Mouse (Mus musculus): Measurements from ENCODE around the gene Camk1d. TPM values are rescaled to one million over a fixed set of nuclear protein-coding genes. Genes with fewer than 3 reads are reported as not detected.

Gene Camk1d
- polyA plus RNA-seq, 1 experiment from 2014 or later: 3.3 TPM

DNA sequence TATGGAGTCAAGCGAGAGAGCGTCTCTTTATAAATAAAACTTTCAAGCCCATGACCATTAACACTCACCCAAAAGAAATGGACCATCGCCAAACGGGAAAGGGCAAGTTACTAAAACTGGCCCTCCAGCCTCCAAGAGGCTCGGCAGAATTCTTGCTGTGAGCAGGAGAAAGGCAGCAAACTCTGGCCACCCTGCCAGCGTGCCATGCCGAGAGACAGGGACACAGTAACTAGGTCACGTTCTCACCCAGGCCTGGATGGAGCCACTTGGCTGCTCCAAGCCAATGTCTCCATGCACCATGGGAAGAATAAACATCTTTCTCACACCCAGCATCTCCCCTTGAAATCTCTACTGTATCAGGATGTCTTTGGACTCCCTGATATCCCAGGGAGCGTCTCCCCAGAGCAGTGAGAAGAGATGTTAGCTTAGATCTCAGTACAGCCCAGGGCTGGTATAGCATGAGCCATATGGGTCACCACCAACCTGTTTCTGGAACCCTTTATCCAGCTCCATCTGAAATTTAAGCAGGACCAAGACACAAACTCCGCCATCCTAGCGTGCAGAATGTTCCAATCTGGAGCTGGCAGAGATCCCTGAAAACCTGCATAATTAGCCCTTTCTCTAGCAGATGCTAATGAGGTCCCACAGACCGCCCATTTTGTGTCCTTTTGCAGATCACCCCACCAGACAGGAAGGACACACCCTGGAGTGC lies 38.7 kb downstream of the Camk1d start:
- no peak for ATAC-seq (ENCODE audit: low FRiP score)
- WGBS: 78% methylated on average over 12 of the region's 12 CpGs
- Histone ChIP-seq H3K9me3 (replicated peaks) (no peaks in the 10 kb centered on the region), H3K36me3 (no peaks in the 10 kb centered on the region), H3K9ac (no peak overlapping the region), H3K27ac (no peak overlapping the region), H3K4me3 (no peak overlapping the region), H3K27me3 (no peaks in the 10 kb centered on the region), H3K4me1 (peaks cover 10% of the 10 kb centered on the region), H3K4me2 (replicated peaks) (no peak overlapping the region)

GRCm38 (mm10) chr2:5674512-5674911 lies 39.8 kb downstream of the Camk1d start:
- Histone ChIP-seq H3K9me3 (replicated peaks) (no peaks in the 10 kb centered on the region), H3K36me3 (no peaks in the 10 kb centered on the region), H3K4me1 (peaks cover 10% of the 10 kb centered on the region), H3K27me3 (no peaks in the 10 kb centered on the region), H3K4me2 (replicated peaks) (no peak overlapping the region), H3K27ac (no peak overlapping the region), H3K4me3 (no peak overlapping the region), H3K9ac (no peak overlapping the region)
- WGBS: 92% methylated on average over 9 of the region's 9 CpGs
- no peak for ATAC-seq (ENCODE audit: low FRiP score)

DNA sequence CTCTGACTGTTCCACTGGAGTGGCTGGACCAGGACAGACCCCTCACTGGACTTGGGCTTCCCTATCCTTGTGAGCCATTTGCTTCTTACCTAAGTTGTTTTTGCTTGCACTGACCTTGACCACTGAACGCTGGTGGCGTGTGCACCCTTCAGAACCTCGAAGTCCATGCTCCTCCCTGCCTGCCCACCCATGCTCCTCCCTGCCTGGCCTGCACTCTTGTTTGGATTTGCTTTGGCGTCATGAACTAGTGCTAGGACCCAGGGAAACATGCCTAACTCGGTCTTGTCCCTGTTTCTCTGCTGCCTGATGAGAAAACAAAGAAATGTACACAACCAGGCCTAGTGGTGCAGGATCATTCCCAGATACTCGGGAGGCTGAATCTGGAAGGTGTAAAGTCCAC lies 40.5 kb downstream of the Camk1d start:
- Histone ChIP-seq H3K4me3 (no peak overlapping the region), H3K9me3 (replicated peaks) (no peaks in the 10 kb centered on the region), H3K36me3 (no peaks in the 10 kb centered on the region), H3K4me1 (peaks cover 10% of the 10 kb centered on the region), H3K27me3 (no peaks in the 10 kb centered on the region), H3K4me2 (replicated peaks) (no peak overlapping the region), H3K27ac (no peak overlapping the region), H3K9ac (no peak overlapping the region)
- 88% methylated on average over 6 of the region's 6 CpGs for WGBS
- ATAC-seq (ENCODE audit: low FRiP score): no peak

- Histone ChIP-seq H3K4me2 (replicated peaks) (no peak overlapping the region), H3K9ac (no peak overlapping the region), H3K36me3 (no peaks in the 10 kb centered on the region), H3K27ac (no peak overlapping the region), H3K4me1 (peaks cover 10% of the 10 kb centered on the region), H3K9me3 (replicated peaks) (no peaks in the 10 kb centered on the region), H3K4me3 (no peak overlapping the region), H3K27me3 (no peaks in the 10 kb centered on the region)
- 71% methylated on average over 7 of the region's 7 CpGs for WGBS
- ATAC-seq (ENCODE audit: low FRiP score): no peak
Measured at GRCm38 (mm10) chr2:5672906-5673589, 41.3 kb downstream of the Camk1d start.

- H3K27ac ChIP-seq: no peak overlapping the region
- no peak overlapping the region for H3K4me3 ChIP-seq
- no peaks in the 10 kb centered on the region for H3K36me3 ChIP-seq
- no peaks in the 10 kb centered on the region for H3K4me1 ChIP-seq
- 92% methylated on average over 10 of the region's 10 CpGs for WGBS
- no peak overlapping the region for H3K9ac ChIP-seq
- no peaks in the 10 kb centered on the region for H3K27me3 ChIP-seq
- no peak overlapping the region for H3K4me2 ChIP-seq (replicated peaks)
- ATAC-seq (ENCODE audit: low FRiP score): no peak
- H3K9me3 ChIP-seq (replicated peaks): no peaks in the 10 kb centered on the region
Measured at GRCm38 (mm10) chr2:5670146-5670545, 44.2 kb downstream of the Camk1d start.

- WGBS: 90% methylated on average over 15 of the region's 15 CpGs
- no peak for ATAC-seq (ENCODE audit: low FRiP score)
- H3K4me3 ChIP-seq: no peak overlapping the region
- H3K4me1 ChIP-seq: no peaks in the 10 kb centered on the region
- no peak overlapping the region for H3K4me2 ChIP-seq (replicated peaks)
- H3K9me3 ChIP-seq (replicated peaks): no peaks in the 10 kb centered on the region
- H3K27ac ChIP-seq: no peak overlapping the region
- H3K9ac ChIP-seq: no peak overlapping the region
- H3K36me3 ChIP-seq: no peaks in the 10 kb centered on the region
- no peaks in the 10 kb centered on the region for H3K27me3 ChIP-seq
Measured at GRCm38 (mm10) chr2:5669498-5670040, 44.7 kb downstream of the Camk1d start.

DNA sequence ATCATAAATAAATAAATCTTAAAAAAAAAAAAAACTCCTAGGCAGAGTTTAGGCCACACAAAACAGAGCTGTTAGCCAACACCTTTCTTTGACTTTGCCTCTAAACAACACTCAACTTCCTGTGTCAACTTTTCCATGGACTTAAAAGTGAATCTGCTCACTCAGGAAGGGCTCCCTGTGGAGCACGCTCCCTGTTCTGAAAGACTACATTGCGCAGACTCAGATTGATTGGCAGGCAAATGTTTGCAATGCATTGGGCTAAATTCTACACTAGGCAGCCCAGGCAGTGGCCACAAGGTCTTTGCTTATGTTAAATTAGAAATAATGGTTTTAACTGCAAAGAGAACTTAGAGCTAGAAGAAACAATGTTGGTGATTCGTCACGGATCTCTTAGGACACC lies 45.4 kb downstream of the Camk1d start:
- H3K9ac ChIP-seq: no peak overlapping the region
- H3K4me2 ChIP-seq (replicated peaks): no peak overlapping the region
- 84% methylated on average over 4 of the region's 4 CpGs for whole genome bisulfite sequencing
- H3K4me3 ChIP-seq: no peak overlapping the region
- no peaks in the 10 kb centered on the region for H3K27me3 ChIP-seq
- H3K27ac ChIP-seq: no peak overlapping the region
- ATAC-seq (ENCODE audit: low FRiP score): no peak
- no peaks in the 10 kb centered on the region for H3K36me3 ChIP-seq
- H3K4me1 ChIP-seq: no peaks in the 10 kb centered on the region
- H3K9me3 ChIP-seq (replicated peaks): no peaks in the 10 kb centered on the region

- Histone ChIP-seq H3K27me3 (no peaks in the 10 kb centered on the region), H3K27ac (no peak overlapping the region), H3K4me2 (replicated peaks) (no peak overlapping the region), H3K36me3 (no peaks in the 10 kb centered on the region), H3K4me3 (no peak overlapping the region), H3K9me3 (replicated peaks) (no peaks in the 10 kb centered on the region), H3K4me1 (no peaks in the 10 kb centered on the region), H3K9ac (no peak overlapping the region)
- WGBS: 85% methylated on average over 9 of the region's 9 CpGs
- no peak for ATAC-seq (ENCODE audit: low FRiP score)
Measured at GRCm38 (mm10) chr2:5663499-5663898, 50.8 kb downstream of the Camk1d start.

DNA sequence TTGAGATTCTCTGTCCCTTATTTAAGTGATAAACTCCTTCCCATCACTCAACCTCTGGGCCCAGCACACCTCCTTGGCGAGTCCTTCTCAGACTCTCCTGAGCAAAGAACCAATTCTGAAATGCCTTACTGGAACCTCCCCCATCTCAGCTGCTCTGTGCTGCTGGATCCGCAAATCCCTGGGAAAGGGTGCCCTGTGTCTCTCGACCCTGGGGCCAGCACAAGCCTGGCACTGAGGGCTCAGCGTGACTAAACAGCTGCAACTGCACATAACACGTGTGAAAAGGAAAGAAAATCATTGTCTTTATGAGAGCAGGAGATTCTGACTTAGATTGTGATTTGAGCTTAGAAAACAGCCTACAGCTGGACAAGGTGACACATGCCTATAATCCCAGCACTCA lies 52.4 kb downstream of the Camk1d start:
- Histone ChIP-seq H3K4me3 (no peak overlapping the region), H3K27ac (no peak overlapping the region), H3K36me3 (no peaks in the 10 kb centered on the region), H3K9ac (no peak overlapping the region), H3K9me3 (replicated peaks) (no peaks in the 10 kb centered on the region), H3K4me1 (no peaks in the 10 kb centered on the region), H3K27me3 (no peaks in the 10 kb centered on the region), H3K4me2 (replicated peaks) (no peak overlapping the region)
- WGBS: 67% methylated on average over 5 of the region's 5 CpGs
- ATAC-seq (ENCODE audit: low FRiP score): no peak

- Histone ChIP-seq H3K36me3 (no peaks in the 10 kb centered on the region), H3K27me3 (no peaks in the 10 kb centered on the region), H3K27ac (no peak overlapping the region), H3K9ac (no peak overlapping the region), H3K4me1 (no peaks in the 10 kb centered on the region), H3K4me3 (no peak overlapping the region), H3K9me3 (replicated peaks) (no peaks in the 10 kb centered on the region), H3K4me2 (replicated peaks) (no peak overlapping the region)
- no peak for ATAC-seq (ENCODE audit: low FRiP score)
- 87% methylated on average over 3 of the region's 3 CpGs for WGBS
Measured at GRCm38 (mm10) chr2:5658000-5658399, 56.3 kb downstream of the Camk1d start.

GRCm38 (mm10) chr2:5656326-5656725 lies 58.0 kb downstream of the Camk1d start:
- no peak overlapping the region for H3K27ac ChIP-seq
- no peaks in the 10 kb centered on the region for H3K9me3 ChIP-seq (replicated peaks)
- H3K4me3 ChIP-seq: no peak overlapping the region
- H3K4me2 ChIP-seq (replicated peaks): no peak overlapping the region
- ATAC-seq (ENCODE audit: low FRiP score): no peak
- H3K9ac ChIP-seq: no peak overlapping the region
- WGBS: 77% methylated on average over 3 of the region's 3 CpGs
- no peaks in the 10 kb centered on the region for H3K27me3 ChIP-seq
- no peaks in the 10 kb centered on the region for H3K36me3 ChIP-seq
- H3K4me1 ChIP-seq: no peaks in the 10 kb centered on the region

DNA sequence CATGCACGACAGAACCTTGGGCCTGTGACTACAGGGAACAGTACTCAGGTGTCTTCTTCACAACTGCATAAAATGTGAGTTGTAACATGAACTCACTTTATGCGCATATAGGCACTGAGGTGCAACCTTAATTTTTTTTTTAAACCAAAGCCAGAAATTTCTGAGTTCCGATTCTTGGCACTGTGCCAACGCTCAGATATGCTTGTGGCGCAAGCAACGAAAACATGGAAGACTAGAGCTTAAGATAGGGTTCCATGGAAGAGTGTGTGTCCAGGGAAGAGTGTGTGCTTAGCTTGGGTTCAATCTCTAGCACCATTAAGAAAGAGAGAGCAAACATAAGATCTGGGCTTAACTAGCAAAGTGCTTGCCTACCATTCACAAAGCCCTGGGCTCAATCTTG lies 62.2 kb downstream of the Camk1d start:
- Histone ChIP-seq H3K9me3 (replicated peaks) (no peaks in the 10 kb centered on the region), H3K27me3 (no peaks in the 10 kb centered on the region), H3K4me2 (replicated peaks) (no peak overlapping the region), H3K36me3 (no peaks in the 10 kb centered on the region), H3K9ac (no peak overlapping the region), H3K4me1 (no peaks in the 10 kb centered on the region), H3K27ac (no peak overlapping the region), H3K4me3 (no peak overlapping the region)
- no peak for ATAC-seq (ENCODE audit: low FRiP score)
- WGBS: 94% methylated on average over 6 of the region's 6 CpGs

All from hindbrain, embryonic 12.5 days (tissue).